Mouse (Mus musculus) neural tube, embryonic 10.5 days (tissue): ENCODE results near the gene Usp33.
"Not testable (repeated sequence)": the region's sequence is repeated elsewhere in the genome, so short reads cannot be mapped to it uniquely, and the experiment has no call there.

Experiments used
- DNase-seq: peaks from one replicate; pipeline ENCODE4 v3.0.0-alpha.2; 2017; ENCODE audit warnings: low spot score; ENCODE audit errors: extremely low spot score

Usp33 gene

DNA sequence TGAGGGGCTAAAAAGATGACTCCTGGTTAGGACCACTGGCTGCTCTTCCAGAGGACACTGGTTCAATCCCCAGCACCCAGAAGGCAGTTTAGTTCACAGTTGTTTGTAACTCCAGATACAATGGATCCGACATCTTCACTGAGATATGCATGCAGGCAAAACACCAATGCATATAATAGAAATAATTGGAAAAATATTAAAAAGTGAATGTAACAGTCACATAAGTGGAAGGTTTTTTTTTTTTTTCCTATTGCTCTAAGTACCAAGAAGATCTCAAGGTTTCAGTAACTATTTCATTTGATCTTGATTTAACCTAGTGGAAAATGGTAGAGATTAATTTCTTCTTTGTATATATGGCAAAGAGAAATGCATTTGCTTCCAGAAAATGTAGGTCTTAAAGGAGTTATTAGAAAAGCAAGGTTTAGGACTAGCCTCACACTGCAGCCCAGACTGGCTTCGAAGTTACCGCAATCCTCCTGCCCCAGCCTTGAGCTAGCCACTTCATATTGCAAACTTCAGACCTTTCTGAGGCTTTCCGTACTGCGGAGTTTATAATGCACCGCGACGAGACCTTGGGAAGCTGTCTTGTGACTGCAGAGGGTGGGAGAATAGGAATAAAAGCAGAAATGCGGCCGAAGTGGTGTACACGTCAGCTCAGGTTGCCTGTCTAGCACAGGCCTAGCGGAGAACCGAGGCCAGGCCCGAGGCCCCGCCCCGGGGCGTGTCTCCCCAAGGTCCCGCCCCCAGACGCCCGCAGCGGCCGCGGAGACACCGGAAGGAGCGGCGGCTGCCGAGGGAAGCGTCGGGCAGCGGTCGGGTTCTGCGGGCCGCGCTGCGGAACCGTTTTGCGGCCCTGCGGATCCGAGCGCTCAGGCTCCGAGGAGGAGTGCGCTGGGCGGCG is at the start of gene Usp33:
Usp33 (plus strand) TSS at position 747 of the 901 bp plus-strand sequence.
- DNase-seq, result peak; percentile 92

DNA sequence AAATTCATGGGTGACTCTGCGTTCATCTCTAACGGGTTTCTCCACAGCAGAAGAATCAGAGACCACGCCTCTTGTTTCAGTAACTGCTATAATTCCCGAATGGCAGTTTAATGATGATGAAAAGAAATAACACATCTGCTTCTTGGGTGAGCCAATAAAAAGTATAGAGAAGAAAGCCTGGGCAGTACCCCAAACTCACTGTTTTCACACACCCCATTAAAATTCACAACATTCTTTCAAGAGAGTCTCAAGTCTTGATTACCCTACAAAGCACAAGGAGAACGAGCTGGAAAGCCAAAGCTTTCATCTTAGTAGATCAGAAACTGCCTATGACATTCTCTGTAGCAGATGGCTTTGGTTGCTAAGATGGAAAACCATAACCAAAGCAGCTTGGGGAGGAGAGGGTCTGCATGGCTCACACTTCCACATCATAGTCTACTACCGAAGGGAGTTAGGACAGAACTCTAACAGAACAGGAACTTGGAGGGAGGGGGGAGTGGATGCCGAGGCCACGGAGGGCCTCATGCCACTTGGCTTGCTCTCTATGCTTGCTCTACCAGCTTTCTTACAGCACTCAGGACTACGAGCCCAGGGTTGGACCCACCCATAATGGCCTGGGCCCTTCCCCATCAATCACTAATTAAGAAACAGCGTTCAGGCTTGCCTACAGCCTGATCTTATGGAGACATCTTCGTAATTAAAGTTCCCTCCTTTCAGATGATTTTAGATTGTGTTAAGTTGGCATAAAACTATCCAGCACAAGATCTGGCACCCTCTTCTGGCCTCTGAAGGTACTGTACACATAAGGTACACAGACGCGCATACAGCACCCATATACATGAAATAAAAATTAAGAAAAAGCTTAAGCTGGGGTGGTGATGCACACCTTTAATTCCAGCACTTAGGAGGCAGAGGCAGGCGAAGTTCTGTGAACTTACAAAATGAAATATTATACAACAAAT is 45.6 kb upstream of the Usp33 start:
- DNase-seq, result no peak

DNA sequence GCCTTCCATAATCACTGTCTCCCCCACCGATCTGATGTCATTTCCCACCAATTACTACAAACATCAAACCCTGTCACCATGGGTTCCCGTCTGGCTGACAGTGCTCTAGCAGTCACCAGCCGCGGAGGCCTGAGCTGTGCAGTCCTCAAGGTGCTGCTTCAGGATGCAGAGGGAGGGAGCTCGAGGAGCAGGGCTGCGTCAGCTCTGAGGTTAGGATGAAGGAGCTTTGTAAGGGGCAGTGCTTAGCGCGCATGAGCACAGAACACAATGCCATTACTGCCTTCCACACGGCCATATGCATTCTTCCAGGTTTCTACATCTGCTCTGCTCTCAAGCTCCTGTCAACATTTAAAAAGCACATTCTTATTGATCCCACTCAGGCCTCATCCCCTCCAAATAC is 43.3 kb upstream of the Usp33 start:
- no peak for DNase-seq

DNA sequence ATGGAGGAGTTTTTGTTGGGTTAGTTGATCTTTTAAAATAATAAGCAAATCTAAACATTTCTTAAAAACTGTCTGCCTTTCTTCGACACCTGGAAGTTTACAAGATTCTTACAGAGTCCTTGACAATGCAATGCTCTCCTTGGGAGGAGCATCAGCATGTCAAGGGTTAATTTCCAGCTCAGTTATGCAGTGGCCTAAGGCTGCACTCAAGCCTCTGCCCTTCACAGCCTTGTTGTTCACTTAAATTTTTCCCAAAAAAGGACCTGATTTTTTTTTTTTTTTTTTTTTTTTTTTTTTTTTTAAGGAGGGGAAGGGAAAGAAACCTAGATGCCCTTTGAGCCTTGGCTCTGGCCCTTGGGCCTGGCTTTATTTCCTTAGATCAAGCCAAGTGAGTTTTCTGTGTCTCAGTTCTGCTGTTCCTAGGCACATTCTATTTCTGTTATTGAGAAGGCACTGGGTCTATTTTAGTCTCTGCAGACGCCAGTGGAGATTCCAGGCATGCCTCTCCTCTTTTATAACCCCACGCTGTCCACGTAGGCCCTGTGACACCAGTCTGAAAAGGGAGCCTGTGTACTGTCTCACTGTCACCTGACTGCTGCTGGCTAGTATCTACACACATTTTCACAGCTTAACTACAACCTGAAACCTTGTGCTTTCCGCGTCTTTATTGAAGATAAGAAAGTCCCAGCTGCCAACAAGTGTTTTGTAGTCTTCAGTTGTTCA is 42.0 kb upstream of the Usp33 start:
- no peak for DNase-seq

DNA sequence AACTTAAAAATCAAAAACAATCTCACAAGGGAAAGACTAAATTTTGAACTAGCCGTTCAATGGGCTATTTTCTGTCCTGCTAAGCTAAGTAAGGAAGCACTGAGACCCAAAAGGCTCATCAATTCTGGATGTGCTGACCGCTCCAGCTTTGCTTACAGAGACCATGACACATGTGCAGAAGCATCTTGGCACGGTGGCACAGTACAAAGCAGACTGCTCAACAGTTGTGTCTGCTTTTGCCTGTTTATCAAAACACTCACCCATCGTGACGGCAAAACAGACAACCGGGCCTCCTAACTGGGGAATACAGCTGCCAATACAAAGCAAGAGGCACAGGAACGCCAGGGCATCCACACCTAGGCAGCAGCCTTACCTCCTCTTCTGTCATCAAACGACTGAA is 41.2 kb upstream of the Usp33 start:
- DNase-seq, result no peak

DNA sequence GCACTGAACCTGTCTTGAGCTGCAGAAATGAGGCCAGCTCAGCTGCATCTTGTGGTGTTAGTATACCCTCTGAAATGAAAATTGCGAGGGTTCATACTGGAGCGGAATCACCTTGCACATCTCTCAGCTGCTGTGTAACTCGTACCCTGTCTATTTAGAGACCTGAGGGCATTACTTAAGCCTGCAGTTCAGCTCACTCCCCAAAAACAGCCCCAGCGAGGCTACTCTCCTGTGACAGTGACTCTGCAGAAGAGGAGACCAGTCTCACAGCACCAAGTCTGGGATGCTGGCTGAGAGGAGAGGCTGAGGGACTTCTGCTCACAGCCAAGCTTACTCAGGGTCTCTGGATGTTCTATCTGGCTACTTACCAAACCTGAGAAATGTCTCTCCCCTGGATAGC is 40.3 kb upstream of the Usp33 start:
- DNase-seq, result no peak

DNA sequence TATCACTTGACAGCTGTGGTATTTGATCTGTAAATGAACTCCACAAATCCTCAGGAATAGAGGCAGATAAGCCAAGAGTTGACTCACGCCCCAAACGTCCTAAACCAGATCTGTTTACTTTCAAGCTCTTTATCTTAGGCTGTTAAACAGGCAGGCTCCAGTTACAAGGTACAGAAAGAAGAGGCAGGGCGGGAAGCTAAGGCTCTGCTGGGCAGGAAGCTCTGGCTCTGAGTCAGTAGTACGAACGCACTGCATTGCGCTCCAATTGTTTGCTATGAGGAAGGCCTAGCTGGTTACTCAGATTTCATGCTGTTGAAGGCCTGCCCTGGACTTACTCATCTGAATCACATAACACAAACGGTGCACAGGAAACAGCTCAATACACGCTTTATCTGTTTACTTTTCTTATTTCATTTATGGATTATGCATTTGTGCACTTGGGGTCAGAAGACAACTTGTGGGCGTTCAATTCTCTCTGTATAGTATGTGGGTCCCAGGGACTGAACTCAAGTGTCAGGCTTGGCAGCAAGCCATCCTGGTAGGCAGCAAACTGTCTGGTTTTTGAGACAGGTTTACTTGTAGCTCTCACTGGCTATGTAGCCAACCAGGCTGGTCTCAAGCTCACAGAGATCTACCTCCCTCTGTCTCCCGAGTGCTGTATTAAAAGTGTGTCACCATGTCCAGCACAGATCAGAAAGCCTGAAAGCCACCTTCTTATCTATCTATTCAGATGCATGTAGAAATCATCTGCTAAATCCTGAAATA is 37.6 kb upstream of the Usp33 start:
- no peak for DNase-seq

DNA sequence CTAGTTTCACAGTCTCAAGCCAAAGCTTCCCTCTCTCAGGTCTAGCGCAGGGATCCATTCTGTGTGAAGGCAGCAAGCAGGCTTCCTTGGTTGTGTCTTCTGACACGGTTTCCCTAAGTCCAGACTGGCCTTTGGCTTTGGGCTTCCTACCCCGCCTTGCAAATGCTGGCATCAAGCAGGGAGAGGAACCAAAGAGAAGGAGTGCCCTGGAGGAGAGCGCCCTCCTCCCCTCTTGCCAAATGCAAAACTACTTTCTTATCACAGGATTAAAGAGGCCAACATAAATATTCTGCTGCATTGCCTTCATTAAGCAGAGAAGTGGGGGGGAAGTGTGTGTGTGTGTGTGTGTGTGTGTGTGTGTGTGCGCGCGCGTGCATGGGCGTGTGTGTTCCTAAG is 37.0 kb upstream of the Usp33 start:
- no peak for DNase-seq

DNA sequence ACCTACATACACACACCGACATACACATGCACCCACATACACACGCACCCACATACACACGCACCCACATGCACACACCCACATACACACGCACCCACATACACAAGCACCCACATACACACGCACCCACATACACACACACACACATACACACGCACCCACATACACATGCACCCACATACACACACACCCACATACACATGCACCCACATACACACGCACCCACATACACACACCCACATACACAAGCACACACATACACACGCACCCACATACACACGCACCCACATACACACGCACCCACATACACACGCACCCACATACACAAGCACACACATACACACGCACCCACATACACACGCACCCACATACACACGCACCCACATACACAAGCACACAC is 31.6 kb upstream of the Usp33 start:
- DNase-seq, result not testable (repeated sequence)

DNA sequence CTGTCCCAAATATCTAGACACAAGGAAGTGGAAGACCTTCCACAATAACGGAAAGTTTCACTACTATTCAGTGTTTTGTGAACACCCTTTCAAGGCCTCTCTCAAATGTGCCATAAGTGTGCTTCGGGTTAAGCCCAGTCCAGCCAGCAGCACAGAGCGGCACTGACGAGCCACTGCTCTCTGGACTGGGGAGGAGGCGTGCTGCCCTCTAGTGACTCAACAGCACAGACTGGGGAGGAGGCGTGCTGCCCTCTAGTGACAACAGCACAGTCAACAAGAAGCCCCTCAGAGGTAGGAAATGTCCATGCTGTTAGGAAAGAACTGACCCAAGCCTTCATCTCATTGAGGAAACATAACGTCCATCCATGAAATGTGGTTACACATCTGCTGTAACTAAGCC is 30.7 kb upstream of the Usp33 start:
- DNase-seq, result peak; percentile 70

DNA sequence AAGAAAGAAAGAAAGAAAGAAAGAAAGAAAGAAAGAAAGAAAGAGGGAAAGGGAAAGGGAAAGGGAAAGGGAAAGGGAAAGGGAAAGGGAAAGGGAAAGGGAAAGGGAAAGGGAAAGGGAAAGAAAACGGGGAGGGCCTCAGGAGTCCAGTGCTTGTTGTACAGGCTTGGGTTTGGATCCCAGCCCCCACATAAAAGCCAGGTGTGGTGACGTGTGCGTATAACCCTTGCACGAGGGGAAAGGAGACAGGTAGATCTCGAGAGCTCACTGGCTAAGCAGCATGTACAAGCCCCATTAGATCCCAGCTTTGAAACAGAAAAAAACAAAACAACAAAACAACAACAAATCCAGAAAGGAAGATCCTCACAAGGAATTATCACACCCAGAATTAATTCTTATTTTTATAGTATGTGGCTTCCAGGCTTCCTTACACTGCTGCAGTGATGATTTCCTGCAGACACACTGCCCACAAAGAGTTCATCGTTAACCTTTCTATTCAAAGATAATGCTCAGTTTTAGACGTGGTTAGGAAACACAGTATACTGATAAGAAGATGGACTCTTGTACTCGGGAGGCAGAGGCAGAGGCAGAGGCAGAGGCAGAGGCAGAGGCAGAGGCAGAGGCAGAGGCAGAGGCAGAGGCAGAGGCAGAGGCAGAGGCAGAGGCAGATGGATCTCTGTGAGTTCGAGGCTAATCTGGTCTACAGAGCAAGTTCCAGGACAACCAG is 29.7 kb upstream of the Usp33 start:
- DNase-seq, result not testable (repeated sequence)

DNA sequence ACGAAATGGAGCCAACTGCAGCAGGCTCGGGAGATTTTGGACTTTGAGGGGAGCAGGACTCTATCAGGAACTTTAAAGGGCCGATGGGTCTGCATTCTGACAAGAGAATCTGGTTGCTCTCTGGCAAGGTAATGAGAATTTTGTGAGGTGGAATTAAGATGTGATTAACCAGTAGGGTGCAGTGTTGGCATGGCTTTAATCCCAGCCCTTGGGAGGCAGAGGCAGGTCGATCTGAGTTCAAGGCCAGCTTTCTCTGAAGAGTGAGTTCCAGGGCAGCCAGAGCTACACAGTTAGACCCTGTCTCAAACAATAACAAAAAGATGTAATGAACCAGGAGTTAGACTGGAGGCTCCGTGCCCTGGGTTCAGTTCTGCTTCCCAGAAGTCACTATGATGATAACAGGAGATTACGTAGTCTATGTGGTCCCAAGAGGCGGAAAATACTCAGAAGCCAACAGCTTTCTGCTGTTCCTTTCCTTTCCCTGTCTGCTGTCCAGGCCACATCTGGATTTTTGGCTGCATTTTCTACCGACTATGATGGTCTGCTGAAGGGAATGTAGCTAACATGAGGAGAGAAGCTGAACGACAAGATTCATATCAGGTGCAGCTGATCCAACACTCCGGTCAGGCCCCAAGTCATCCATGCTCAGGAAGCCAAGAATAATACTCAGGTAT is 25.2 kb upstream of the Usp33 start:
- no peak for DNase-seq

DNA sequence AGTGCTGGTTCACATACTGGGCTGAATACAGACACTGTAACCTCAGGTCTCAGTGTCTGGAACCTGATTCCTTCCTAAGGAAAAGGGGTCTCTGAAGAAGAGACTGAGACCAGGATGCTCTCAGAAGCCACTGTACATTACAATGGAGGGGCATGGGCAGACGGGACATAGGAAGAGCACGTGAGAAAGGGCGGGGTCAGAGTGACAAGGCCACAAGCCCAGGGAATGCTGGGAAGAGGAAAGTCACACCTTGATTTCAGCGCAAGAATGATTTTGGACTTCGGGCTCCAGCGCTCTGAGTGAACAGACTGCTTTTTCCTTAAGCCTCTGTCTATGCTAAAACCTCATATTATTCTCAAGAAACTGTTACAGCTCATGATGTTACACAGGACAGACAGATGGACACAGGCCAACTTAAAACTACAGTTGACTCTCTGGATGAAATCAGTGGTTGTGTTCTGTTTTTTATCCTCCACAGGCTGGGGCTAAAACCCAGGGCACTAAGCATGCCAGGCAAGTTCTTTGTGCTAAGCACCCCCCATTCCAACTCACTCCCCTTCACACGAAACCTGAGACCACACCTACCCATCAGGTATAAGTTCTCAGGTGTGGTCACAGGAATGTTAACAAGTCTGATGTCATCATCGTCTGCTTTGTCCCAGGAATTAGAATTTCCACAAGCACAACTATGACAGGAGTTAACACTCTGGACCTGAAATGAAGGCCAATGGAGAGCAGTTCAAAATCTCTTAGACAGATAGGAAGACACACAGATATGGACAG is 24.3 kb upstream of the Usp33 start:
- DNase-seq, result no peak

DNA sequence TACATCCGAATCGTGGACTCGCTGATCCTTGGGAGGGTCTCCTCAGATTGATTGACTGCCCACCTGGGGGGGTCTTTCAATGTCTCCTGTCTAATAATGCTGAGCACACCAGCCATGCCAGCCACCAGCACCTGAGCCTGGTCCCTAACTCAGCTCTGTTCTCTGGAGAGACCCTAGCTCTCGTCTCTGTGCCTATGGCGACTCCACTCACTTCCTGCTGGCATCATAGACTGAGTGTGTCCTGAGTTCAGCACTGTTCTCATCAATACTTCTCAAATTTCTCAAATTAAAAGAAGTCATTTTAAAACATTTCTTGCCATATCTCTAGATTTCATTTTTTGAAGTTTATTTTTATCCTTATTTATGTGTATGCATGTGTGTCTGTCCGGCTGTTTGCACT is 14.2 kb upstream of the Usp33 start:
- no peak for DNase-seq

DNA sequence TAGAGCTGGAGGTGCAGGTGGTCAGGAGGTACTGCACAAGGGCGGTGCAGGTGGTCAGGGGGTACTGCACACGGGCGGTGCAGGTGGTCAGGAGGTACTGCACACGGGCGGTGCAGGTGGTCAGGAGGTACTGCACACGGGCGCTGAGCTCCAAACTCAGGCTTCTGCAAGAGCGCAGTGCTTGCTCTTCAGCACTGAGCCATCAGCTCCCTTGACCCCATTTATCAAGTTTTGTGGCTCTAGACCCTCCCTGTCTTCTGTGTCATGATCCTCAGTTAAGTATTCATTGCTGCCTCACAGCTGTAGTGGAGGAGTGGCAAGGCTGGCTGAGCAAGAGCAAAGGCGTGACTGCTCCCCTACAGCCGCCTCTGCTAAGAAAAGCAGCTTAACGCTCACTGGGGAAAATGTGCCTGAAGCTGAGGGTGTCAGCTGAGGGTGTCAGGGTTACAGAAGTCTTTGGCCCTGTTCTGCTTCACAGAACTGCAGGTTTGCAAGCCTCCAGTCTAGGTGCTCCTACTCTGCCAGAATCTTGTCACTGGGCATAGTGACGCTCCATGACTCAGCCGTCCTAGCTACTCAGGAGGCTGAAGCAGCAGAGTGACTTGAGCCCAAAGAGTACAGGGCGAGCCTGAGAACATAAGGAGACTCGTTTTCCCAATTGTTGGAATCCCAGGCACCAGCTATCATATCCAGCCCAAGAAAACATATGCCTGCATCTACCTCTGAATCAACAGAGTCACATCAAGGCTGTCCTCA is 13.6 kb upstream of the Usp33 start:
- DNase-seq, result no peak

DNA sequence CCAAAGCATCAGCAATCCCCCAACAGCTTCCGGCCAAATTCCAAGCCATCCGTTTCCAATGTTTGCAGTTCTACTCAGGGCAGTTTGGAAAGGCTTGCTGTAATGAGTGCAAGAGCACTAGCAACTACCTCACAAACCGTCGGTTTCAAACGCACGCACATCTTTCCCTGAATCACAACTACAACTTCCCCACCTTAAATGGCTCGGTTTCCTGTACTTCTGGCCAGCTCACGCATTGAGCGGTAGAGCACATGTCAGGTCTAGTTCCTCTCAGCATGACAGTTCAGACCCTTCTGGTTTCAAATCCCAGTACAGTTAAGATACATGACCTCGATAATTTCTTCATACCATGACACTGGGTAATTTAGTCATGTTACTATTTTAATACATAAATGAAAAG is 12.6 kb upstream of the Usp33 start:
- DNase-seq, result no peak

DNA sequence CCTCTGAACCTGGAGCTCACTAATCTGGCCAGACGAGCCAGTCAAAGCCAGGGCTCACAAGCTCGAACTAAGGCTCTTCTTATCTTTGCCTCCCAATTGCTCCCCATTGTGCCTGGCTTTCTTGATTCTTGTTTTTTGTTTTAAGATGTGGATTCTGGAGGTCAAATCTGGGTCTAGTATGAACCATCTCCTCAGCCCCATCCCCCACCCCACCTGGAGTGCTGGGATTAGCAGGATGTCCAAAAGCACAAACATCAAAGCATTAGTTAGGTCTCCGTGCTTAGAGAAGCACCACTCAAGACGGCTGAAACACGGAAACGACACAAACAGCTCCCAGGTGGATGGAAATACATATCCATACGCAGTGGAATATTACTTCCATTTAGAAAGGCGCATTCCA is 10.2 kb upstream of the Usp33 start:
- DNase-seq, result no peak
